Mouse (Mus musculus): ENCODE results near the gene Gtse1.

DNA sequence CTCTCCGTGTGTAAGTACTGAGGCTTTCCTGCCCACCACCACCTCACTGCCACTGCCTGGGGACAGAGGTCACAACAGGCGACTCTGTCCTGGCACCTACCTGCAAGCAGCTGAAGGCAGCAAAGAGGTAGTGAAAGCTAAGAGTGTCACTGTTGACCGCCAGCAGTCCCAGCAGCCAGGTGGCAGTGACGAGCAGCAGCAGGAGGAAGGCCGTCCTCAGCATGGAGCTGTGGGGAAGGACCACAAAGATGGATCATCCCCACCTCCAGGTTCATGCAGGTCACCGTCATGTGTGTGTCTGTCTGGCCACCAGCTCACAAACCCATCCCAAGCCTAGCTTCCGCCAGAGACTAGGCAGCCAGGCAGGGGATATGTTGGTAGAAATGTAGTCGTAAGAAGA is 44.3 kb downstream of the Gtse1 start:
- no peak for TF ChIP-seq GATA1 (IDR thresholded peaks at IDR 0.05; ENCODE audit: low read length)
- no peak for TF ChIP-seq TAL1 (IDR thresholded peaks at IDR 0.05; ENCODE audit: low read length)
